Mouse (Mus musculus) CH12.LX (cell line): ENCODE results near the gene Klhl26.

Source experiments
- CTCF ChIP-seq, 2 experiments: IDR thresholded peaks in 1 of 2; conservative IDR thresholded peaks in 1 of 2; 2 replicates each; pipeline ENCODE4 v1.5.1; 2011 to 2012; ENCODE audit warnings: low read depth in 2 of 2, low read length in 2 of 2, improper control_type of control experiment in 1 of 2, inconsistent platforms in 1 of 2, mild to moderate bottlenecking in 1 of 2, moderate library complexity in 1 of 2
- EP300 ChIP-seq: IDR thresholded peaks from 2 replicates; pipeline ENCODE4 v1.6.1; 2011; ENCODE audit warnings: low read length, improper control_type of control experiment
- ETS1 ChIP-seq: conservative IDR thresholded peaks from 2 replicates; pipeline ENCODE4 v1.6.1; 2012; ENCODE audit warnings: low read depth, mild to moderate bottlenecking, inconsistent platforms, low read length, improper control_type of control experiment, moderate library complexity
- POLR2A ChIP-seq: IDR thresholded peaks from 2 replicates; pipeline ENCODE4 v1.6.1; 2011; ENCODE audit warnings: low read depth, mild to moderate bottlenecking, improper control_type of control experiment, low read length
- POLR2AphosphoS2 ChIP-seq: IDR thresholded peaks from 2 replicates; pipeline ENCODE4 v1.6.1; 2011; ENCODE audit warnings: low read depth, low read length, improper control_type of control experiment
- TCF12 ChIP-seq: IDR thresholded peaks from 2 replicates; pipeline ENCODE4 v1.6.1; 2014; ENCODE audit warnings: low read depth, mild to moderate bottlenecking, inconsistent platforms, low read length, improper control_type of control experiment
- UBTF ChIP-seq: IDR thresholded peaks from 2 replicates; pipeline ENCODE4 v1.6.1; 2012; ENCODE audit warnings: low read depth, mild to moderate bottlenecking, inconsistent platforms, low read length, improper control_type of control experiment, moderate library complexity

DNA sequence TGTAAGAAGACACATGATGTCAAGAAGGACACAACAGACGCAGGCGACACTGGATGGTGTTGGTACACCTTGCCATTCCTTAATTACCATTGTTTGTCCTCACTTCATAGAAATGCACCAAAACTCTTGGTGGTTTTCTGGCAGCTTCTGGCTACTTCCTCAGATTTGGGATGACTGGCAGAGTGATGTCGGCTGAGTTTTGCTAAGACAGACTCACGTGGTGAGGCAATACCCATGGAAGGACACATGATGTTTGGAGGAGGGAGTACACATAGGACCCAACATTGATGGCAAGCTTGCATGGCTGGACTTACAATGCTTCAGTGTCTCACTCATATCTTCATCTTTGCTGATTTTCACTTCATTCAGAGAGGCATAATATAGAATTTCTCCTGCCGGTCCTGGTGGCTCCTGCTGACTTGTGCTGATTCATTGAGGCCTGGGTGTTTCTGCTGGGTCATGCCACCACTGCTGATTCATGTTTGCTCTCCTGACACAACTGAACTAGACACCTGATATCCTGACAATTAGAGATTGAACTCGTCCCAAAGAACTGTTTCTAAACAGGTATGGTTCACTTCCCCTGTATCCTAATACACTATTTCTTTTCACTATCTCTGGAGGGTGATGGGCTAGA, 62.3 kb downstream of the Klhl26 start:
- no peak for TF ChIP-seq UBTF
- no peak for TF ChIP-seq POLR2AphosphoS2
- no peak for TF ChIP-seq TCF12
- TF ChIP-seq CTCF (conservative IDR thresholded peaks at IDR 0.05 in 1 of 2, IDR thresholded peaks at IDR 0.05 in 1 of 2; ENCODE audit: low read depth in 2 of 2, low read length in 2 of 2) = no peak
- no peak for TF ChIP-seq POLR2A
- TF ChIP-seq EP300 = no peak
- TF ChIP-seq ETS1 = no peak
